Mouse (Mus musculus) bone marrow macrophage, adult 2 months (primary cell): Measurements from ENCODE around the gene Bcl2.

Experiments used
- CTCF ChIP-seq: IDR thresholded peaks from 2 replicates; pipeline ENCODE4 v1.5.1; 2012; ENCODE audit warnings: low read depth, mild to moderate bottlenecking, low read length, moderate library complexity
- POLR2A ChIP-seq: IDR thresholded peaks from 2 replicates; pipeline ENCODE4 v1.6.1; 2012; ENCODE audit warnings: mild to moderate bottlenecking, low read depth, low read length, borderline replicate concordance

GRCm38 (mm10) chr1:106678060-106678478 lies 36.0 kb downstream of the Bcl2 start:
- TF ChIP-seq POLR2A (no peak), CTCF (no peak)
